Mouse (Mus musculus) ES-E14 (cell line): ENCODE data around the gene Calml4.

Source experiments
- HCFC1 ChIP-seq: IDR thresholded peaks from 2 replicates; pipeline ENCODE4 v1.6.1; 2012; ENCODE audit warnings: low read length, inconsistent platforms, borderline replicate concordance; ENCODE audit not compliant: insufficient read depth
- MAFK ChIP-seq: IDR thresholded peaks from 2 replicates; pipeline ENCODE4 v1.6.1; 2014; ENCODE audit warnings: mild to moderate bottlenecking, low read depth, low read length, inconsistent platforms; ENCODE audit not compliant: insufficient read depth
- ZC3H11A ChIP-seq: IDR thresholded peaks from 2 replicates; pipeline ENCODE4 v1.6.1; 2012; ENCODE audit warnings: low read depth, mild to moderate bottlenecking, inconsistent platforms, low read length, borderline replicate concordance
- ZNF384 ChIP-seq: IDR thresholded peaks from 2 replicates; pipeline ENCODE4 v1.6.1; 2012; ENCODE audit warnings: low read depth, low read length, inconsistent platforms

DNA sequence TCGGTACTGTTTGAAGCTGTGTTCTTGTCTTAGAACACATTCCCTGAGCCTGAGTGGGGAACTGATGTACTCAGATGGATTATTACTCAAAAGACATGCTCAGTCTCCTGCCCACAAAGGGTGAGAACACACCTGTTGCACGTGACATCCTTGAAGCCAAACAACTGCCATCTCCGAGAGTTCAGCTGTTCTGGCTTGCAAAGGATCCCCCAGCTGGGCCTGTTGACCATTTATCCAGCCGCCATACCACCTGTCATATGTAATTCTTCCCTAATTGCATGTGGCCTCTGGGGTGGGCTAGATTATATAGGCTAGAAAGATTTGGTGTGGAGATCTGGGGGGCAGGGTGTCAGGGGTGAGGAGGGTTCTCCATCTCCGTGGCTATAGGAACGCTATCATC, 37.1 kb upstream of the Calml4 start:
- TF ChIP-seq ZC3H11A (no peak), HCFC1 (no peak), ZNF384 (no peak), MAFK (no peak)
